Mouse (Mus musculus) erythroblast, embryonic 14.5 days (primary cell): ENCODE results near the gene Smad3.

Experiments
- GATA1 ChIP-seq: IDR thresholded peaks from 2 replicates; pipeline ENCODE4 v1.6.1; 2012; ENCODE audit warnings: low read length, inconsistent platforms, mixed read lengths
- TAL1 ChIP-seq: IDR thresholded peaks from 3 replicates; pipeline ENCODE4 v1.6.1; 2012; ENCODE audit warnings: low read length, inconsistent platforms, mixed read lengths

- no peak for TF ChIP-seq GATA1
- TF ChIP-seq TAL1, result no peak
Measured at GRCm38 (mm10) chr9:63753359-63753758, 4.4 kb downstream of the Smad3 start.
